Mouse (Mus musculus) heart, adult 2 months (tissue): ENCODE data around the gene Mansc1. TPM values are rescaled to one million over a fixed set of nuclear protein-coding genes. Genes with fewer than 3 reads are reported as not detected.

Experiments
- DNase-seq, 2 experiments: peaks; one replicate each; pipeline ENCODE4 v3.0.0; 2021
- H3K27ac ChIP-seq: fragments of 200-600 bp; 2 replicates; pipeline ENCODE4 v1.8.1; 2022
- H3K27me3 ChIP-seq: fragments of 200-500 bp; 2 replicates; pipeline ENCODE4 v1.6.1; 2012; ENCODE audit warnings: mild to moderate bottlenecking, low read length, inconsistent platforms, mixed read lengths; ENCODE audit not compliant: control insufficient read depth, insufficient read depth
- H3K36me3 ChIP-seq: fragments of 200-500 bp; 2 replicates; pipeline ENCODE4 v1.6.1; 2012; ENCODE audit warnings: low read length, inconsistent platforms; ENCODE audit not compliant: control insufficient read depth, insufficient read depth
- H3K4me1 ChIP-seq: fragments of 200-500 bp; 2 replicates; pipeline ENCODE4 v1.6.1; 2011; ENCODE audit warnings: low read length; ENCODE audit not compliant: control insufficient read depth, insufficient read depth
- H3K4me3 ChIP-seq: fragments of 200-600 bp; 2 replicates; pipeline ENCODE4 v1.8.1; 2022
- H3K79me2 ChIP-seq: fragments of 200-500 bp; replicated peaks from 2 replicates; pipeline ENCODE4 v1.6.1; 2012; ENCODE audit warnings: mild to moderate bottlenecking, inconsistent platforms, low read length, moderate library complexity, mixed read lengths; ENCODE audit not compliant: control insufficient read depth, insufficient read depth
- H3K9ac ChIP-seq: fragments of 200-500 bp; 2 replicates; pipeline ENCODE4 v1.6.1; 2012; ENCODE audit warnings: low read depth, mild to moderate bottlenecking, control low read depth, inconsistent platforms, low read length, mixed read lengths
- CTCF ChIP-seq: fragments of 200-600 bp; IDR thresholded peaks from 2 replicates; pipeline ENCODE4 v1.8.1; 2022; ENCODE audit warnings: antibody characterized with exemption, mild to moderate bottlenecking, moderate library complexity
- EP300 ChIP-seq: fragments of 200-500 bp; IDR thresholded peaks from 2 replicates; pipeline ENCODE4 v1.6.1; 2011; ENCODE audit warnings: low read depth, low read length, control low read depth; ENCODE audit not compliant: insufficient read depth
- POLR2A ChIP-seq: fragments of 200-500 bp; IDR thresholded peaks from 2 replicates; pipeline ENCODE4 v1.6.1; 2011; ENCODE audit warnings: mild to moderate bottlenecking, low read depth, low read length, control low read depth; ENCODE audit not compliant: insufficient read depth
- WGBS: fragments of 180-500 bp; shearing (Covaris S2); methylation state at CpG from one replicate; pipeline ENCODE4 v1.1.7; 2018; 5-methylcytosine and 5-hydroxymethylcytosine counted together
- intact Hi-C: fragments of 180-260 bp; cut with DNase I; formaldehyde crosslinking; loops from one replicate; pipeline ENCODE4 v1.15.1; 2025
- polyA plus RNA-seq: library from polyadenylated mRNA; depleted of rRNA; stranded (reverse); fragments of >200 nt; gene quantifications from 2 replicates; pipeline ENCODE4 v1.2.3, GENCODE M21; 2012
- total RNA-seq, 2 experiments: library from RNA; stranded (reverse); gene quantifications; 2 replicates each; pipeline ENCODE4 v1.2.3; 2021

Mansc1 gene
- total and polyA plus RNA-seq, 3 experiments, result 4.3 to 5.5 (median 4.5) TPM

- no peaks in the 10 kb centered on the region for H3K27me3 ChIP-seq
- no peaks in the 10 kb centered on the region for H3K36me3 ChIP-seq
- no peaks in the 10 kb centered on the region for H3K79me2 ChIP-seq
- TF ChIP-seq POLR2A (no peak), EP300 (no peak), CTCF (no peak)
- no peak overlapping the region for H3K9ac ChIP-seq
- H3K27ac ChIP-seq, result no peak overlapping the region
- peaks cover 2% of the 10 kb centered on the region; the same call in 1 of the 2 replicates for H3K4me1 ChIP-seq
- intact Hi-C loops, result loop anchor here (10.0 kb wide), 1 partner anchor 647 kb away; no protein-coding TSS in a partner anchor
- WGBS, result 69% methylated on average over 13 of the region's 13 CpGs
- no peak overlapping the region for H3K4me3 ChIP-seq
- DNase-seq, result no peak
Observed at GRCm38 (mm10) chr6:134611896-134612295, 20.4 kb downstream of the Mansc1 start.

GRCm38 (mm10) chr6:134610380-134610779 is 21.9 kb downstream of the Mansc1 start:
- DNase-seq, result no peak
- no peaks in the 10 kb centered on the region for H3K27me3 ChIP-seq
- TF ChIP-seq EP300 (no peak), CTCF (no peak), POLR2A (no peak)
- peaks cover 3% of the 10 kb centered on the region; the same call in 1 of the 2 replicates for H3K4me1 ChIP-seq
- intact Hi-C loops, result loop anchor here (10.0 kb wide), 1 partner anchor 646 kb away; no protein-coding TSS in a partner anchor
- H3K4me3 ChIP-seq, result no peak overlapping the region
- H3K27ac ChIP-seq, result no peak overlapping the region
- no peaks in the 10 kb centered on the region for H3K36me3 ChIP-seq
- WGBS, result 92% methylated on average over 9 of the region's 9 CpGs
- H3K9ac ChIP-seq, result no peak overlapping the region
- H3K79me2 ChIP-seq, result no peaks in the 10 kb centered on the region

- TF ChIP-seq CTCF (peak; percentile 80), EP300 (no peak), POLR2A (no peak)
- DNase-seq, result peak in 1 of 2 experiments; percentile 34
- Histone ChIP-seq H3K36me3 (no peaks in the 10 kb centered on the region), H3K27ac (no peak overlapping the region), H3K4me3 (no peak overlapping the region), H3K4me1 (peaks cover 3% of the 10 kb centered on the region; the same call in 1 of the 2 replicates), H3K27me3 (no peaks in the 10 kb centered on the region), H3K79me2 (no peaks in the 10 kb centered on the region), H3K9ac (no peak overlapping the region)
- intact Hi-C loops, result loop anchor here (2.0 to 5.0 kb wide), 4 partner anchors 40 to 182 kb away; partner anchors contain the start of gene Lrp6
- 58% methylated on average over 9 of the region's 9 CpGs for WGBS
Observed at GRCm38 (mm10) chr6:134606949-134607746, 25.1 kb downstream of the Mansc1 start.

GRCm38 (mm10) chr6:134606540-134606939 is 25.7 kb downstream of the Mansc1 start:
- H3K4me3 ChIP-seq, result no peak overlapping the region
- no peak overlapping the region for H3K27ac ChIP-seq
- intact Hi-C loops, result loop anchor here (2.0 to 5.0 kb wide), 4 partner anchors 39 to 182 kb away; partner anchors contain the start of gene Lrp6
- no peak for DNase-seq
- no peaks in the 10 kb centered on the region for H3K36me3 ChIP-seq
- TF ChIP-seq CTCF (no peak), EP300 (no peak), POLR2A (no peak)
- H3K4me1 ChIP-seq, result peaks cover 3% of the 10 kb centered on the region; the same call in 1 of the 2 replicates
- H3K27me3 ChIP-seq, result no peaks in the 10 kb centered on the region
- no peak overlapping the region for H3K9ac ChIP-seq
- WGBS, result 50% methylated on average over 6 of the region's 6 CpGs
- no peaks in the 10 kb centered on the region for H3K79me2 ChIP-seq

GRCm38 (mm10) chr6:134605196-134605595 is 27.1 kb downstream of the Mansc1 start:
- WGBS, result 96% methylated on average over 3 of the region's 3 CpGs
- H3K4me3 ChIP-seq, result no peak overlapping the region

More at GRCm38 (mm10) chr6:134605196-134605595, 27.1 kb downstream of the Mansc1 start:
- TF ChIP-seq POLR2A (no peak), CTCF (no peak), EP300 (no peak)
- Histone ChIP-seq H3K36me3 (no peaks in the 10 kb centered on the region), H3K27ac (no peak overlapping the region), H3K4me1 (peaks cover 3% of the 10 kb centered on the region; the same call in 1 of the 2 replicates), H3K27me3 (no peaks in the 10 kb centered on the region), H3K9ac (no peak overlapping the region), H3K79me2 (no peaks in the 10 kb centered on the region)
- no peak for DNase-seq
- intact Hi-C loops, result loop anchor here (5.0 kb wide), 2 partner anchors 38 to 108 kb away; partner anchors contain the start of gene Lrp6
